Mouse (Mus musculus): ENCODE data around the gene Porcn.
A peak's percentile ranks its signal among the peaks of the same experiment; 100 is the strongest.

Porcn gene

DNA sequence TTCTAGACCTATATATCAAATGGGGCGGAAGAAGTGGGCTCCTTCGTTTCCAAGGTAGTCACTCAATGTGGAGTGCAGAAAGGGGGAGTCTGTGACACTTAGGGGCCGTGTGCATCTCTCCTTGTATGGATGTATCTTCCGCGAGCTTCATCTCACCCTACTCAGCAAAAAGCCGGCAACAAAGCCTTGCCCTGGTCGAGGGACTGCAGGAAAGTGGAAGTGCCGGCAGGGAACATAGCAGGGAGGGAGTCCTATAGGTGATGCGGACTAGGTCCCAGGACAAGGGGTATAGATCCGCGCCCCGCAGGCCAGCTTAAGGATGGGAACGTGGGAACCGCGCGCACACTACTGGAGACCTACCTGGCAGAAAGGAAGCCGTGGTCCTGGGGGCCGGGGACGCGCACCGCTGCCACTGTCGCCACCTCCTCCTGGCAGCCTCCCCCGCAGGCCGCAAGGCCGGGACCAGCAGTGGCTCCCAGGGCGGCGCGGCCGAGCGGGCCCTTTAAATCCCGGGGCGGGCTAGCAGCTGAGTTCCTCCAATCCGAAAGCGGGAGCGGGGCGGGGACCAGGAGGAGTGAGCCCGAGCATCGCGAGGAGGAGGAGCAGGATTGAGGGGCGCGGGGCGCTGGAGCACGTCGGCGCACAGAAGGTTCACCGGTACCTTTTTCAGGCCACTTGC, at the start of gene Porcn:
Gene Porcn (minus strand): TSS at position 511 of the 679 bp plus-strand sequence.
- peak; percentile 76 to 78 for DNase-seq (ENCODE audit: low spot score in 2 of 2)

DNA sequence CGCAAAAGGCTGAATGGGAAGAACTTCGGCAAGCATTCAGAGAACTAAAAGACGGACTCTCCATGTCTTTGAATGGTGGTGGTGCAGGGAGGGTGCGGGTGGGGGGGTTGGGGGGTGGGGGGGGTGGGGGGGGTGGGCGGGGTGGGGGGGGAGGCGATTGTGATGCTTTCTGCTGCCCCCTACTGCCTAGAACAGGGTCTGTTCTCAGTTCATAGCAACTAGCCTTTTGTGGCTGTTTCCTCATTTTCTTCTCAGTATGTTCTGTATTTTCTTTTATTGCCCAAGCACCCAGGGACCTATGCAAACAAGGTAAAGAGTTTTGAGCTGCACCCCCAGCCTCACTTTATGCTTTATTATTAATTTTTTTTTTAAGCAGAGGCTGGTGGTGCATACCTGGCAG, 49.5 kb upstream of the Porcn start:
- DNase-seq (ENCODE audit: low spot score in 2 of 2), result no peak

DNA sequence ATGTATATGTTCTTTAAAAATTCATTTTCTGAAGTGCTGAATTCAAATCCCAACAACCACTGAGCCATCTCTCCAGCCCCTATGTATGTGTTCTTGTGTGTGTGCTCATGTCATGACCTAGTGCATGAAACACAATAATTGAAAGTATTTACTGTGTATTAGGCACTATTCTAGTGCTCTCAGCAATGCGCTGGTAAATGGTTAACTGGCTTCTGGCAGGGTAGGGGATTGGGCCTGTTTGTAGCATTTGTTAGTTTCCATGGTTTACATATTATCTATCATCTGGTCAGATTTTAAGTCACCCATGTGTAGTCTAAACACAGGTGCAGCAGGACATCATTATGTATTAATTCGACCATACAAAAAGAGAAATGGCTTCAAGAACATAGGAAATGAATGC, 47.4 kb upstream of the Porcn start:
- no peak for DNase-seq (ENCODE audit: low spot score in 2 of 2)

- DNase-seq (ENCODE audit: low spot score in 2 of 2), result peak; percentile 74 to 86
Measured at GRCm38 (mm10) chrX:8252334-8253285, 46.3 kb upstream of the Porcn start, which contains the start of gene Ftsj1. Gene Ftsj1, minus strand, starts transcription at chrX:8252406.

DNA sequence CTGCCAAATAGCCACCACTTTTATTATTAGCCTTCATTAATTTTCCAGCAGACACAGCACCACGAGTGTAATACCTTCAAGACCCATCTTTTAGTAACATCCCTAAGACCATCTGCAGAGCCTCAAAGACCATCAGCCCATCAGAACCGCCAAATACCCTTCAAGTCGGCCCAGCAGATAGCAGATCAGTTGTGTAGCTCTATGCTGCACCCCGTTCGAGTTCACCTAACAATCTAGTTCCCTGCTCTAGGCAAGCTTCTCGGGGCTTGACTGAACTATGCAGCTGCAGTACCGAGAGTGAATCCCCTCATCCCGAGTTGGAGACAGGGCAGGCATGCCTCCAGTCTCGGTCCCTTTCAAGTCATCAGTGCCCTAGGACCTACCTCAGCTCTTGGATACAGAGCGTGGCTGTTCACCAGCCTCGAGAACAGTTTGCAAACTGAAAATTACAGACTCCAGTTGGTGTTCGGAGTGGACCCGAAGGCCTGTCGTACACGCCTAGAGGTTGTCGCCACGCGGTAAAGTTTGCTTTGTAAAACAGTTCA, 45.5 kb upstream of the Porcn start:
- DNase-seq (ENCODE audit: low spot score in 2 of 2), result no peak

GRCm38 (mm10) chrX:8248542-8249120, 42.3 kb upstream of the Porcn start:
- no peak for DNase-seq (ENCODE audit: low spot score in 2 of 2)

DNA sequence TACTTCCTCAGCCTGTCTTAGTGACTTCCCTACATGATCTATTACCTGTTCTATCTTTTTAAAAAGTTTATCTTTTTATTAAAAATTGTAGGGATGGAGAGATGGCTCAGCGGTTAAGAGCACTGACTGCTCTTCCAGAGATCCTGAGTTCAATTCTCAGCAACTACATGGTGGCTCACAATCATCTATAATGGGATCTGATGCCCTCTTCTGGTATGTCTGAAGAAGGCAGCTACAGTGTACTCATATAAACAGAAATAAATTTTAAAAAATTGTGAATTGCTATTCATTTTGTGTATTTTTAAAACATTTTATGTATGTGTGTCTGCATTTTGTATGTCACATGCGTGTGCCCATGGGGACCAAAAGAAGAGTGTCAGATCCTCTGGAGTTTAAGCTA, 41.4 kb upstream of the Porcn start:
- DNase-seq (ENCODE audit: low spot score in 2 of 2), result no peak

- DNase-seq (ENCODE audit: low spot score in 2 of 2), result no peak
Measured at GRCm38 (mm10) chrX:8238804-8239395, 32.6 kb upstream of the Porcn start.

GRCm38 (mm10) chrX:8236704-8237103, 30.4 kb upstream of the Porcn start:
- DNase-seq (ENCODE audit: low spot score in 2 of 2), result no peak

DNA sequence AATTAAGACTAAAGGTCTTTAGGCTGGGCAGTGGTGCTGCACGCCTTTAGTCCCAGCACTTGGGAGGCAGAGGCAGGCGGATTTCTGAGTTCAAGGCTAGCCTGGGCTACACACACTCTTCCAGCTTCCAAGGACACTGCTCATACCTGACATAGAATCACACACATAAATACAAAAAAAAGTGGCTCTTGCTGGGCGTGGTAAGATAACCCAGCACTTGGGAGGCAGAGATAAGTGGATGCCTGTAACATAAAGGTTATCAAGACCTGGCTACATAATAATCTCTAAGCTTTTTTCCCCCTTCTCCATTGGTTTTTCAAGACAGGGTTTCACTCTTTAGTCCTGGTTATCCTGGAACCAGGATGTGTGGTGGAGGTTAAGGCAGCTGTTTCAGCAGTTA, 27.3 kb upstream of the Porcn start:
- no peak for DNase-seq (ENCODE audit: low spot score in 2 of 2)

DNA sequence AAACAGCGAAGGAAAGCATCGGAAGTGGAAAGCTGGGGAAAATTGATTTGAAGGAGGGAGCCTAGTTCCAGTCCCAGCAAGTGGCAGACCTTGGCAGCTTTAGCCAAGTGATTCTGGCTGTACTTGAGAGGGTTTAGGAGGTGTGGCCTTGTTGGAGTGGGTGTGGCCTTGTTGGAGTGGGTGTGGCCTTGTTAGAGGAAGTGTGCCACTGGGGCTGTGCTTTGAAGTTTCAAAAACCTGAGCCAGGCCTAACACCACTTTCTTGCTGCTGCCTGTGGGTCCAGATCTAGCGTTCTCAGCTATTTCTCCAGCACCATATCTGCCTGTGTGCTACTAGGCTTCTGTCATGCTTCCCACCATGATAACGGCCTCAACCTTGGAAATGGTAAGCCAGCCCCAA, 23.9 kb upstream of the Porcn start:
- DNase-seq (ENCODE audit: low spot score in 2 of 2), result no peak

DNA sequence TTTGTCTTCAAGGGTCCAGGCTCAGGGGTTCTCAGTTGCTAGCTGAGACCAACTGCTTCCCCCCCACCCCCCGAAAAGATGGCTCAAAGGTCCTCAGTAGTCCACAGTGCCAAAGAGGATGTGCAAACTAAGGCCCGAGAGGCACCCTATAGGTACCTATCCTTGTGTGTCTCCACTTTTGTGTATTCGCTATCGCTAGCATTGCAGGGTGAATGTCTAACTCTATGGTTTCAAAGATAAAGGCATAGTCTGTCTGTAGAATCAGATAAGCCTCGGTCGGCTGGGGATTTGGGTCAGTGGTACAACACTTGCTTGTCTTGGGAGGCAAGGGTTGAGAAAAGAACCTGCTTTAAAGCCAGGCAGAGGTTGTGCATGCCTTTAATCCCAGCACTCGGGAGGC, 17.1 kb upstream of the Porcn start:
- DNase-seq (ENCODE audit: low spot score in 2 of 2), result no peak

GRCm38 (mm10) chrX:8222678-8223421, 16.5 kb upstream of the Porcn start:
- DNase-seq (ENCODE audit: low spot score in 2 of 2), result peak; percentile 11 to 42

DNA sequence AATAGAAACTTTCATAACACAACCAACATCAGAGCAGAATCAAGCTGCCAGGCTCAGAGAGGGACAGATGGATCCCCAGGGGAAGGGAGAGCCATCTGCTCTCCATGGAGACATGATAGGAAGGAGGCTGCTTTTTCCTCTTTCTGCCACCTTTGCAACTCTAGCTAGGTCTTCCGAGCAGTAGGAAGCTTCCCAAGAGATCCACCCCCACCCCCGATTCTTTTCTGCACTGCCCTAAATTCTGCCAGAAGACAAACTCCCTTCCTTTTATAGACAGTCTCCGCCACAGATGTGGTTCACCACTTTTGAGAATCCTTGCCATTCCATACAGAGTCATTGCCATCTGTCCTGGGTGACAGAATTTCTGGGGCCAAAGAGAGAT, 16.0 kb upstream of the Porcn start:
- DNase-seq (ENCODE audit: low spot score in 2 of 2), result peak; percentile 50 to 60

DNA sequence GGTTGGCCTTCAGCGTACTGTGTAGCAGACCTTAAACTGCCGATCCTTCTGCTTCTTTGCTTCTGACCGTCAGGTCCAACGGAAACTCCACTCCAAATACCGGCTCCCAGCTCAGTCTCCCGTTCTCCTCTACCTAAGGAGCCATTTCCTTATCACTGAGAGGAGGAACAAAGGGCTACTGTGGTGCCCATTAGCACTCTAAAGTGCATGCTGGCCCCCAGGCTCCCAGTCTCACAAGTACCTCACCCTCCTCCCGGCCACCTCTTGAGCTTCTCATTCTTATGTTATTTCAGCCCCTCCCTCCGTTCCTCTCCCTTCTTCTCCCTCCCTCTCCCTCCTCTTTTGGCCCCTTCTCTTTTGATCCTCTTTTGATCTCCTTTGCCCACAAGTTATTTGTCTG, 13.3 kb upstream of the Porcn start:
- DNase-seq (ENCODE audit: low spot score in 2 of 2), result no peak

DNA sequence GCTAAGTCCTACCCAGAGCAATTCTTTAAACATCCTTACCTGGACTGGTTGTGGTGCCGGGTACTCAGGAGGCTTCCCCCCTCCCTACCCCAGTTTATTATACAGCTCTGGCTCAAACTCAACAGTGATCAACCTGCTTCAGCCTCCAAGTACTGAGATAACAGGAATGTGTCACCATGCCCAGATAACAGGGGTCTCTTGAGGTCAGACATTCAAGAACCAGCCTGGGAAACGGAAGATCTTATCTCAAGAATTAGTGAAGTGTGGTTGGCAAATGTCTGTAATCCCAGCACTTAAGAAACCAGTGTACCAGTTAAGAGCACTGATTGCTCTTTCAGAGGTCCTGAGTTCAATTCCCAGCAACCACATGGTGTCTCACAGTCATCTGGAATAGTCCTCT, 11.8 kb upstream of the Porcn start:
- DNase-seq (ENCODE audit: low spot score in 2 of 2), result no peak

- DNase-seq (ENCODE audit: low spot score in 2 of 2), result peak; percentile 56 to 63
Measured at GRCm38 (mm10) chrX:8217383-8217782, 11.1 kb upstream of the Porcn start.

GRCm38 (mm10) chrX:8211490-8212207, 5.3 kb upstream of the Porcn start:
- no peak for DNase-seq (ENCODE audit: low spot score in 2 of 2)

DNA sequence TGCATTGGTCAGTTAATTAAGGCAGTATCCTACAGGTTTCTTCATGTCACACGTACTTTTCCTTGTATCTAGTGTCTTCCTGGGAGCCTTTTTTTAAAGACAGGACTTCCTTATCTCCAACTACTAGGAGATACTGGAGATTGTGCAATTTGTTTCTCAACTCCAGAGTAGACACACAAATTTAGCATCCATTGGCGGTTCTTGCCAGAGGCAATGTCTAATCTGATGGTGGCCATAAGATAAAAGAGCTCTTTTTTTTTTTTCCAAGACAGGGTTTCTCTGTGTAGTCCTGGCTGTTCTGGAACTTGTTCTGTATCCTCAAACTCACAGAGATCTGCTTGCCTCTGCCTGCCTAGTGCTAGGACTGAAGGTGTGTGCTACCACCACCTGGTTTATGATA, 3.4 kb upstream of the Porcn start:
- DNase-seq (ENCODE audit: low spot score in 2 of 2), result no peak

DNA sequence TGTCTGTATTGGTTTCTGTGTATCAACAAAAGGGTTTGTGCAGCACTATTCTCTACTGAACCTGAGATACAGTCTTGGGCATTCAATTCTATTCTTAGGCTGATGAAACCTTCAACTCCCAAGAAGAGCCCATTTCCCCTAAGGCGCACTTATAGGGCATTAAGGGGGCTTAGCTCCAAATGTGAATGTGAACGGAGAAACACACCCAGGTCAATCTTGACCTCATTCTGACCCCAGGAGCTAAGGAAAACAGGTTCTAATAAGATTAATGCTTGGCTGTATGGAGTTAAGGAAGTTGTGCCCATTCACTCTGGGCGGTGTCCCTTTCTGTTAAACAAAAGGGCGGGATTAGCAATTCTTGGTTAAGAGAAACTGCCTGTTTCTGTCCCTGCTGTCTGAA, 899 bp upstream of the Porcn start:
- no peak for DNase-seq (ENCODE audit: low spot score in 2 of 2)

All from right cerebral cortex, adult 2 months (tissue).